Mouse (Mus musculus) limb, embryonic 12.5 days (tissue): ENCODE data around the gene Acsf2. TPM values are rescaled to one million over a fixed set of nuclear protein-coding genes. Genes with fewer than 3 reads are reported as not detected.
A peak's percentile ranks its signal among the peaks of the same experiment; 100 is the strongest.

Experiments
- ATAC-seq: fragments of 200-750 bp; cut with Nextera tagmentation; 2 replicates; pipeline ENCODE4 v1.8.0; 2017; ENCODE audit warnings: low read depth, moderate TSS enrichment; ENCODE audit not compliant: insufficient number of reproducible peaks, insufficient read depth, low FRiP score, low TSS enrichment
- H3K27ac ChIP-seq: fragments of 300-500 bp; sonication (generic); 2 replicates; pipeline ENCODE4 v1.5.1; 2016; ENCODE audit warnings: mild to moderate bottlenecking, moderate library complexity
- H3K27me3 ChIP-seq: fragments of 300-500 bp; sonication (generic); 2 replicates; pipeline ENCODE4 v1.6.1; 2016; ENCODE audit warnings: mild to moderate bottlenecking, moderate library complexity
- H3K36me3 ChIP-seq: fragments of 300-500 bp; sonication (generic); 2 replicates; pipeline ENCODE4 v1.6.1; 2016; ENCODE audit warnings: mild to moderate bottlenecking, moderate library complexity
- H3K4me1 ChIP-seq: fragments of 300-500 bp; sonication (generic); replicated peaks from 2 replicates; pipeline ENCODE4 v1.6.1; 2016
- H3K4me2 ChIP-seq: fragments of 300-500 bp; sonication (generic); 2 replicates; pipeline ENCODE4 v1.6.1; 2016; ENCODE audit warnings: mild to moderate bottlenecking, moderate library complexity
- H3K4me3 ChIP-seq: fragments of 300-500 bp; sonication (generic); replicated peaks from 2 replicates; pipeline ENCODE4 v1.5.1; 2016; ENCODE audit warnings: mild to moderate bottlenecking
- H3K9ac ChIP-seq: fragments of 300-500 bp; sonication (generic); replicated peaks from 2 replicates; pipeline ENCODE4 v1.6.1; 2016; ENCODE audit warnings: mild to moderate bottlenecking, moderate library complexity
- H3K9me3 ChIP-seq: fragments of 300-500 bp; sonication (generic); 2 replicates; pipeline ENCODE4 v1.6.1; 2016; ENCODE audit warnings: mild to moderate bottlenecking, moderate library complexity
- WGBS: fragments of 180-500 bp; shearing (Covaris S2); methylation state at CpG from one replicate; pipeline ENCODE4 v1.1.7; 2016; 5-methylcytosine and 5-hydroxymethylcytosine counted together
- polyA plus RNA-seq: library from polyadenylated mRNA; unstranded; fragments of >200 nt; fragmentation: Nextera tagmentation; extraction: Ambion mirVana; gene quantifications from 2 replicates; pipeline ENCODE4 v1.2.1, GENCODE M21; 2016

Gene Acsf2
- polyA plus RNA-seq, 1 experiment from 2014 or later: 5.0 TPM

DNA sequence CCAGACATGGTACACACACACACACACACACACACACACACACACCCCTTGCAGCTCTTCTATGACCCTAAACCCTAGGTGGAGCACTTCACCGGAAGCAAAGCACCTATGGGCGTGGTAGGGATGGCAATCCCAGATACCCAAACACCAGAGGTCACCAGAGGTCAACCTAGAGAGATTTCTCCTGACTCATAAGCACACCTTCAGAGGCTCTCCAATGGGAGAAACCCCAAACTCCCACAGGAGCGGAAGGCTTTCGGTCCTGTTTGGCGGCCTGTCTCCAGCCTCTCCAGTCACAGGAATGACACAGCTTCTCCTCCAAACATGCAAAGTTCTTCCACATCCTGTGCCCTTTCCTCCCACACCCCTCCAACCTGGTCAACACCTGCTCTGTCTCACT, 55.3 kb downstream of the Acsf2 start:
- Histone ChIP-seq H3K27ac (no peak overlapping the region), H3K4me1 (peaks cover 24% of the 10 kb centered on the region), H3K27me3 (no peaks in the 10 kb centered on the region), H3K4me2 (no peak overlapping the region), H3K36me3 (peaks cover 11% of the 10 kb centered on the region), H3K9ac (no peak overlapping the region), H3K9me3 (no peaks in the 10 kb centered on the region), H3K4me3 (no peak overlapping the region)
- 95% methylated on average over 5 of the region's 5 CpGs for WGBS
- ATAC-seq: no peak

DNA sequence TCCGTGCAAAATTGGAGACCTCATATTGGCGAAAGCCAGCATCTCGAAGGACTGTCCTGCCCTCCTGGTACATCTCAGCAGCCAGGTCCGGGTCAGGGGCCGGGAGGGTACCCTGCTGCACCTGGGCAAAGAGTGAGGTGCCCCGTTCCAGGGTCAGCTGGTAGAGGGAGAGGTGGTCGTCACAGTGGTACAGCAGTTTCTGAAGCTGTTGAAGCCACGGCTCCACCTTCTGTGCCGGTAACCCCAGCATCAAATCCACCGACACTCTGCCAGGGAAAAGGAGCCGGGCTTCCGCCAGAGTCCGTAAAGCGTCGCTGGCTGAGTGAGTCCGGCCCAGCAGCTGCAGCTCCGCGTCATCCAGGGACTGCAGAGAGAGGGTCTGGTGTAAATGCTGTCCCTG, 57.2 kb downstream of the Acsf2 start:
- H3K27me3 ChIP-seq: no peaks in the 10 kb centered on the region
- H3K9me3 ChIP-seq: no peaks in the 10 kb centered on the region
- H3K4me1 ChIP-seq: peaks cover 23% of the 10 kb centered on the region
- H3K4me2 ChIP-seq: peak overlapping the region; percentile 45
- 41% methylated on average over 18 of the region's 18 CpGs for WGBS
- H3K27ac ChIP-seq: no peak overlapping the region
- 0 out of 2 replicates have a peak overlapping the region, but pooled peaks have one; percentile 11 for H3K4me3 ChIP-seq
- 0 out of 2 replicates have a peak overlapping the region, but pooled peaks have one; percentile 5 for H3K9ac ChIP-seq
- no peak for ATAC-seq
- H3K36me3 ChIP-seq: peaks cover 11% of the 10 kb centered on the region

DNA sequence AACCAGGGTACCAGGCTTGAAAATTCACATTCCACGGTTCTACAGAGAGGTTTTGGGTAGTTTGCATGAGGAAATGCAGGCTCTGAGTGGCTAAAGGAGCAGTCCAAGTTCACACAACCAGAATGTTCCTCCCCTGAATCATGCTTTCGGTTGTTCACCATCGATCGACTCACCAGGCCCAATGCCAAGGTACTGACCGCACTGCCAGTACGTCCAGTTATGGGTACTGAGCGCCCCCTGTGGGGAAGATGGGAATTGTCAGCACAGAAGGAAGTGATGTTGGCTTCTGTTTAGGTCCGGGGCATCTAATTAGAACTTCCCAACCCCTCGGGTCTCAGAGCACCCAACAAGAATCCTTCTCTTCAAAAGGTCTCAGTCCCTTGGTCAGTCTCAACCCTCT, 57.7 kb downstream of the Acsf2 start:
- no peaks in the 10 kb centered on the region for H3K9me3 ChIP-seq
- WGBS: 37% methylated on average over 9 of the region's 9 CpGs
- H3K4me3 ChIP-seq: no peak overlapping the region
- no peaks in the 10 kb centered on the region for H3K27me3 ChIP-seq
- no peak overlapping the region for H3K27ac ChIP-seq
- ATAC-seq: no peak
- H3K36me3 ChIP-seq: peaks cover 11% of the 10 kb centered on the region
- 0 out of 2 replicates have a peak overlapping the region, but pooled peaks have one; percentile 5 for H3K9ac ChIP-seq
- peak overlapping the region; percentile 45 for H3K4me2 ChIP-seq
- H3K4me1 ChIP-seq: peaks cover 23% of the 10 kb centered on the region

- peaks cover 11% of the 10 kb centered on the region for H3K36me3 ChIP-seq
- ATAC-seq: no peak
- no peak overlapping the region for H3K9ac ChIP-seq
- H3K27ac ChIP-seq: no peak overlapping the region
- no peak overlapping the region for H3K4me3 ChIP-seq
- H3K4me1 ChIP-seq: peaks cover 25% of the 10 kb centered on the region
- H3K4me2 ChIP-seq: no peak overlapping the region
- no peaks in the 10 kb centered on the region for H3K9me3 ChIP-seq
- 85% methylated on average over 12 of the region's 12 CpGs for WGBS
- H3K27me3 ChIP-seq: no peaks in the 10 kb centered on the region
Measured at GRCm38 (mm10) chr11:94543344-94543743, 58.3 kb downstream of the Acsf2 start.

- no peak overlapping the region for H3K27ac ChIP-seq
- H3K4me1 ChIP-seq: peaks cover 21% of the 10 kb centered on the region
- no peak overlapping the region for H3K4me3 ChIP-seq
- 87% methylated on average over 4 of the region's 4 CpGs for WGBS
- ATAC-seq: no peak
- no peaks in the 10 kb centered on the region for H3K27me3 ChIP-seq
- H3K9ac ChIP-seq: no peak overlapping the region
- no peaks in the 10 kb centered on the region for H3K9me3 ChIP-seq
- no peak overlapping the region for H3K4me2 ChIP-seq
- H3K36me3 ChIP-seq: peaks cover 11% of the 10 kb centered on the region
Measured at GRCm38 (mm10) chr11:94542400-94542799, 59.3 kb downstream of the Acsf2 start.

DNA sequence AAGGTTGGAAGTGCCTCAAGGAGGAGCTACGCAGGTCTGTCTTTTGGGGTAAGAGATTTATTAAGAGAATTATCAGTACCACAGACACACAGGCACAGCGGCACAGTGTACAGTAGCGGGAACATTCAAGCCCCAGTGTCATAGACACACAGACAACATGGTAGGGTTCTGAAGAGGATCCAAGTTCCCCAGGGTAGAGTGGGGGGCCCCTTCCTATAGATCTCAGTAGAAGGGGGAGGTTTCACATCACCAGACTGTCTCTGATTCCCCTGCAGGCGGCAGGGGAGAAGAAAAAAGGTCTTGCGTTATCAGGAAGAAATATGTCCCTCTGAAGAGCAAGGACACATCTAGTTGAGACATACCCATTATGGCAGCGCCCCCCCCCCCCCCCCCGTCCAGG, 61.9 kb downstream of the Acsf2 start:
- ATAC-seq: no peak
- Histone ChIP-seq H3K4me3 (no peak overlapping the region), H3K9me3 (no peaks in the 10 kb centered on the region), H3K27ac (no peak overlapping the region), H3K4me2 (no peak overlapping the region), H3K27me3 (no peaks in the 10 kb centered on the region), H3K36me3 (peaks cover 11% of the 10 kb centered on the region), H3K4me1 (peaks cover 25% of the 10 kb centered on the region), H3K9ac (no peak overlapping the region)
- 82% methylated on average over 7 of the region's 7 CpGs for WGBS

GRCm38 (mm10) chr11:94538733-94539292, 62.9 kb downstream of the Acsf2 start:
- peaks cover 11% of the 10 kb centered on the region for H3K36me3 ChIP-seq
- H3K4me3 ChIP-seq: no peak overlapping the region
- peaks cover 16% of the 10 kb centered on the region for H3K4me1 ChIP-seq
- H3K9ac ChIP-seq: no peak overlapping the region
- no peak for ATAC-seq
- no peaks in the 10 kb centered on the region for H3K27me3 ChIP-seq
- no peak overlapping the region for H3K27ac ChIP-seq
- WGBS: 47% methylated on average over 8 of the region's 8 CpGs
- H3K4me2 ChIP-seq: no peak overlapping the region
- no peaks in the 10 kb centered on the region; the same call in 1 of the 2 replicates for H3K9me3 ChIP-seq

- no peaks in the 10 kb centered on the region; the same call in 1 of the 2 replicates for H3K9me3 ChIP-seq
- H3K4me3 ChIP-seq: no peak overlapping the region
- 76% methylated on average over 8 of the region's 8 CpGs for WGBS
- no peaks in the 10 kb centered on the region for H3K27me3 ChIP-seq
- H3K36me3 ChIP-seq: no peaks in the 10 kb centered on the region
- peaks cover 10% of the 10 kb centered on the region; the same call in 1 of the 2 replicates for H3K4me1 ChIP-seq
- no peak overlapping the region for H3K4me2 ChIP-seq
- H3K9ac ChIP-seq: no peak overlapping the region
- no peak overlapping the region for H3K27ac ChIP-seq
- ATAC-seq: no peak
Measured at GRCm38 (mm10) chr11:94533171-94533570, 68.5 kb downstream of the Acsf2 start.

GRCm38 (mm10) chr11:94528879-94529278, 72.8 kb downstream of the Acsf2 start:
- H3K4me3 ChIP-seq: no peak overlapping the region
- no peak overlapping the region for H3K27ac ChIP-seq
- WGBS: 43% methylated on average over 3 of the region's 3 CpGs
- no peaks in the 10 kb centered on the region for H3K36me3 ChIP-seq
- no peaks in the 10 kb centered on the region for H3K9me3 ChIP-seq
- no peak overlapping the region for H3K9ac ChIP-seq
- H3K27me3 ChIP-seq: no peaks in the 10 kb centered on the region
- no peak for ATAC-seq
- peaks cover 27% of the 10 kb centered on the region for H3K4me1 ChIP-seq
- no peak overlapping the region for H3K4me2 ChIP-seq

- peaks cover 27% of the 10 kb centered on the region for H3K4me1 ChIP-seq
- WGBS: 19% methylated on average over 9 of the region's 9 CpGs
- no peak overlapping the region for H3K4me2 ChIP-seq
- no peak overlapping the region for H3K9ac ChIP-seq
- ATAC-seq: peak; percentile 39; the same call in 1 of the 2 replicates
- H3K27ac ChIP-seq: peak overlapping the region; percentile 45
- H3K9me3 ChIP-seq: no peaks in the 10 kb centered on the region
- no peaks in the 10 kb centered on the region for H3K36me3 ChIP-seq
- H3K27me3 ChIP-seq: no peaks in the 10 kb centered on the region
- H3K4me3 ChIP-seq: no peak overlapping the region
Measured at GRCm38 (mm10) chr11:94526171-94526879, 75.3 kb downstream of the Acsf2 start.

DNA sequence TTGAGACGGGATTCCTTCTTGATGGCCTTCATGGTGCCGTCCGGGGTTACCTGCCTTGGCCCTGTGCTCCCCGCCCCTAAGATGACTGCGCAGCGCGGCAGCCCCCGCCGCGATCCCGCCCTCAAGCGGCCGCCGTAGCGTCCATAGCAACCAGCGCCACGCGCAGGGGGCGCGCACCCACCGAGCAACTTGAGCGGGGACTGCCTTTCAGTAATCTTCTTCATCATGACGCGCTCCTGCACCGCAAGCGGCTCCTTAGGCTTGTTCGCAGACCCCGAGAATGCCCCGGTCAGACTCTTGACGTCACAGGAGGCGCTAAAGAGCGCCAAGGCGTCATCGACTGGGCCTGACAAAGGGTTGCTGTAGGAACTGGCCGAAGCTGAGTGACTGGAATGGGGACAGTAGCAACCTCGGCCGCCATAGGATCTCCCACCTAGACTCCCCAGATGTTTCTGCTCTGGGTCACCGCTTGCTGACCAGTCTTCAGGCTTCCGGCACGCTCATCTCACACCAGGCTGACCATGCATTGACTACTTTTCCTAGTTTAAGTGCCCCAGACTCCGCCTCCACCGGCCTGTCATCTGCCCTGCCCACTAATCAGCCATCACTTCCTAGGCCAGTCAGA, 80.3 kb downstream of the Acsf2 start, which contains the start of gene Mycbpap:
Mycbpap (minus strand) TSS at position 524 of the 625 bp plus-strand sequence.
- no peaks in the 10 kb centered on the region for H3K27me3 ChIP-seq
- H3K27ac ChIP-seq: no peak within 1 kb of the TSS
- ATAC-seq: peak; percentile 65; the same call in 1 of the 2 replicates
- peak within 1 kb of the TSS; percentile 61 for H3K4me3 ChIP-seq
- whole genome bisulfite sequencing: under 1% methylated on average over 42 of the region's 42 CpGs
- peak within 1 kb of the TSS; percentile 66 for H3K9ac ChIP-seq
- H3K4me2 ChIP-seq: peak within 1 kb of the TSS; percentile 87
- H3K4me1 ChIP-seq: peaks cover 16% of the 10 kb centered on the region
- no peaks in the 10 kb centered on the region for H3K9me3 ChIP-seq
- no peaks in the 10 kb centered on the region for H3K36me3 ChIP-seq
